Mouse (Mus musculus) adrenal gland, adult 10 weeks (tissue): ENCODE results near the gene Pld5. TPM values are rescaled to one million over a fixed set of nuclear protein-coding genes. Genes with fewer than 3 reads are reported as not detected.

Experiments used
- polyA plus RNA-seq: library from polyadenylated mRNA; stranded (reverse); fragments of 350-450 nt; fragmentation: Illumina TruSeq; extraction: RNeasy Lipid Tissue Mini Kit (QIAGEN cat#74804); gene quantifications from one replicate; pipeline ENCODE4 v1.2.3, GENCODE M21; 2014; ENCODE audit warnings: low read depth, low replicate concordance

Pld5 gene
- 0.87 TPM for polyA plus RNA-seq

GRCm38 (mm10) chr1:176274667-176275610, at the start of gene Pld5:
Gene Pld5, minus strand, starts transcription at chr1:176275312.

DNA sequence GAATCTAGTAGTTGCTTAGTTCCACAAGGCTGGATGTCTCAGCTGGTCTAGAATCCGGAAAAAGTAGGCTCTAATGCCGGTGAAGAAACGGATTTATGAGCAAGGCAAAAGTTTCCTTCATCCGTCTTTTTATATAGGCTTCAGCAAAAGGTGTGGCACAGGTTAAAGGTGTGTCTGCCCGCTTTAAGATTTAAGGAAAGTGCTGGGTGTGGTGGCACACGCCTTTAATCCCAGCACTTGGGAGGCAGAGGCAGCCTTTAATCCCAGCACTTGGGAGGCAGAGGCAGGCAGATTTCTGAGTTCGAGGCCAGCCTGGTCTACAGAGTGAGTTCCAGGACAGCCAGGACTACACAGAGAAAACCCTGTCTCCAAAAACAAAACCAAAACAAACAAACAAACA, 296.1 kb downstream of the Pld5 start, which contains the start of gene Rbm8a2:
Rbm8a2 (minus strand) TSS at position 101 of the 400 bp plus-strand sequence.

DNA sequence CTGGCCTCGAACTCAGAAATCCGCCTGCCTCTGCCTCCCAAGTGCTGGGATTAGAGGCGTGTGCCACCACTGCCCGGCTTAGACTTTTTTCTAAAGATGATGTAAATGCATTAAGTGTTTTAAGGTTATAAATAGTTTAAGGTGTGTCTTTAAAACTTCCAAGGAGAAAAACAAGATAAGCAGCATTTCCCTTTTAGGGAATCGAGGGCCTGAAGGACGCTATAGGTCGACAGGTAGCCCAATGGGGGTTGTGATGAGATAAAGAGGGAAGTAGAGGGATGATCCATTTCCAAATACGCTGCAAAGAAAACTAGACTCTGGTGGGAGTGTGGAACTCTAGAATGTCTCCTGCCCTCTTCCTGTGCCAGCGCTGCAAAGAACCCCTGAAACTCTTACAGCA, 355.1 kb downstream of the Pld5 start, which contains the start of gene Gm38100:
Gm38100 (plus strand) TSS at position 301 of the 400 bp plus-strand sequence.

